Mouse (Mus musculus): ENCODE results near the gene Clstn3. TPM values are rescaled to one million over a fixed set of nuclear protein-coding genes. Genes with fewer than 3 reads are reported as not detected.

Gene Clstn3
- polyA plus RNA-seq, 1 experiment from 2014 or later, result 2.8 TPM

GRCm38 (mm10) chr6:124448186-124448852, 16.3 kb downstream of the Clstn3 start:
- ATAC-seq (ENCODE audit: low FRiP score, low TSS enrichment), result no peak
- no peak overlapping the region for H3K9ac ChIP-seq (ENCODE audit: low read depth, low read length)
- H3K4me1 ChIP-seq (ENCODE audit: control insufficient read depth, insufficient read depth, low read length), result no peaks in the 10 kb centered on the region
- no peak overlapping the region for H3K4me3 ChIP-seq (ENCODE audit: low read length)
- H3K36me3 ChIP-seq (ENCODE audit: control insufficient read depth, insufficient read depth, low read length), result no peaks in the 10 kb centered on the region
- no peaks in the 10 kb centered on the region for H3K27me3 ChIP-seq (ENCODE audit: control insufficient read depth, insufficient read depth, low read length)
- no peak overlapping the region for H3K27ac ChIP-seq (ENCODE audit: low read depth, low read length)
- H3K4me2 ChIP-seq (replicated peaks; ENCODE audit: low read depth, low read length), result no peak overlapping the region
- no peaks in the 10 kb centered on the region for H3K9me3 ChIP-seq (ENCODE audit: control insufficient read depth, low read length)
- 76% methylated on average over 10 of the region's 10 CpGs for whole genome bisulfite sequencing

- H3K36me3 ChIP-seq (ENCODE audit: control insufficient read depth, insufficient read depth, low read length), result no peaks in the 10 kb centered on the region
- WGBS, result 75% methylated on average over 2 of the region's 2 CpGs
- ATAC-seq (ENCODE audit: low FRiP score, low TSS enrichment), result no peak
- H3K9me3 ChIP-seq (ENCODE audit: control insufficient read depth, low read length), result no peaks in the 10 kb centered on the region
- H3K9ac ChIP-seq (ENCODE audit: low read depth, low read length), result no peak overlapping the region
- no peak overlapping the region for H3K27ac ChIP-seq (ENCODE audit: low read depth, low read length)
- no peaks in the 10 kb centered on the region for H3K4me1 ChIP-seq (ENCODE audit: control insufficient read depth, insufficient read depth, low read length)
- H3K4me2 ChIP-seq (replicated peaks; ENCODE audit: low read depth, low read length), result no peak overlapping the region
- H3K4me3 ChIP-seq (ENCODE audit: low read length), result no peak overlapping the region
- no peaks in the 10 kb centered on the region for H3K27me3 ChIP-seq (ENCODE audit: control insufficient read depth, insufficient read depth, low read length)
Observed at GRCm38 (mm10) chr6:124447356-124447755, 17.2 kb downstream of the Clstn3 start.

- Histone ChIP-seq H3K4me1 (ENCODE audit: control insufficient read depth, insufficient read depth, low read length) (no peaks in the 10 kb centered on the region), H3K4me3 (ENCODE audit: low read length) (no peak overlapping the region), H3K4me2 (replicated peaks; ENCODE audit: low read depth, low read length) (no peak overlapping the region), H3K9ac (ENCODE audit: low read depth, low read length) (no peak overlapping the region), H3K27ac (ENCODE audit: low read depth, low read length) (no peak overlapping the region), H3K36me3 (ENCODE audit: control insufficient read depth, insufficient read depth, low read length) (no peaks in the 10 kb centered on the region), H3K27me3 (ENCODE audit: control insufficient read depth, insufficient read depth, low read length) (no peaks in the 10 kb centered on the region), H3K9me3 (ENCODE audit: control insufficient read depth, low read length) (no peaks in the 10 kb centered on the region)
- no peak for ATAC-seq (ENCODE audit: low FRiP score, low TSS enrichment)
- WGBS, result 94% methylated on average over 9 of the region's 9 CpGs
Observed at GRCm38 (mm10) chr6:124446459-124446858, 18.1 kb downstream of the Clstn3 start.

- no peaks in the 10 kb centered on the region for H3K9me3 ChIP-seq (ENCODE audit: control insufficient read depth, low read length)
- ATAC-seq (ENCODE audit: low FRiP score, low TSS enrichment), result no peak
- no peak overlapping the region for H3K4me3 ChIP-seq (ENCODE audit: low read length)
- H3K9ac ChIP-seq (ENCODE audit: low read depth, low read length), result no peak overlapping the region
- H3K4me1 ChIP-seq (ENCODE audit: control insufficient read depth, insufficient read depth, low read length), result no peaks in the 10 kb centered on the region
- H3K27ac ChIP-seq (ENCODE audit: low read depth, low read length), result no peak overlapping the region
- H3K27me3 ChIP-seq (ENCODE audit: control insufficient read depth, insufficient read depth, low read length), result no peaks in the 10 kb centered on the region
- WGBS, result 96% methylated on average over 2 of the region's 2 CpGs
- no peak overlapping the region for H3K4me2 ChIP-seq (replicated peaks; ENCODE audit: low read depth, low read length)
- H3K36me3 ChIP-seq (ENCODE audit: control insufficient read depth, insufficient read depth, low read length), result no peaks in the 10 kb centered on the region
Observed at GRCm38 (mm10) chr6:124446024-124446423, 18.6 kb downstream of the Clstn3 start.

- Histone ChIP-seq H3K4me1 (ENCODE audit: control insufficient read depth, insufficient read depth, low read length) (no peaks in the 10 kb centered on the region), H3K9me3 (ENCODE audit: control insufficient read depth, low read length) (no peaks in the 10 kb centered on the region), H3K27me3 (ENCODE audit: control insufficient read depth, insufficient read depth, low read length) (no peaks in the 10 kb centered on the region), H3K27ac (ENCODE audit: low read depth, low read length) (no peak overlapping the region), H3K9ac (ENCODE audit: low read depth, low read length) (no peak overlapping the region), H3K4me2 (replicated peaks; ENCODE audit: low read depth, low read length) (no peak overlapping the region), H3K4me3 (ENCODE audit: low read length) (no peak overlapping the region), H3K36me3 (ENCODE audit: control insufficient read depth, insufficient read depth, low read length) (no peaks in the 10 kb centered on the region)
- no peak for ATAC-seq (ENCODE audit: low FRiP score, low TSS enrichment)
- WGBS, result 80% methylated on average over 2 of the region's 2 CpGs
Observed at GRCm38 (mm10) chr6:124443338-124443737, 21.3 kb downstream of the Clstn3 start.

DNA sequence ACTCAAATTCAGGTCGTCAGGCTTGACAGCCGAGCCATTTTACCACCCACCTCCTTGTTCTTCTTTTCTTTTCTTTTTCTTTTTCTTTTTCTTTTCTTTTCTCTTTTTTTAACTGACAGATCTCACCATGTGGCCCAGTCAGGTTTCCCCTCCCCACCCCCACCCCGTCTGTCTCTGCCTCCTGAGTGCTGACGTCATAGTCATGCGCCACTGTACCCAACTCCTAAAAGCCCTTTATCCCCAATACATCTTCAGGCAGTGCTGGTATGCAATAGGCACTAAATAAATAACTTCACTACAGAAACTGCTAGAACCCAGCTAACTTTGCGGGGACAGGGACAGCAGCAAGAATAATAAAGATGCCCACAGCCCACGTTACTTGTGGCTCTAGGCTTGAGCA, 28.3 kb downstream of the Clstn3 start:
- H3K4me1 ChIP-seq (ENCODE audit: control insufficient read depth, insufficient read depth, low read length), result no peaks in the 10 kb centered on the region
- WGBS, result 83% methylated on average over 7 of the region's 7 CpGs
- H3K36me3 ChIP-seq (ENCODE audit: control insufficient read depth, insufficient read depth, low read length), result no peaks in the 10 kb centered on the region
- no peak for ATAC-seq (ENCODE audit: low FRiP score, low TSS enrichment)
- H3K4me2 ChIP-seq (replicated peaks; ENCODE audit: low read depth, low read length), result no peak overlapping the region
- no peak overlapping the region for H3K4me3 ChIP-seq (ENCODE audit: low read length)
- H3K27ac ChIP-seq (ENCODE audit: low read depth, low read length), result no peak overlapping the region
- H3K9me3 ChIP-seq (ENCODE audit: control insufficient read depth, low read length), result no peaks in the 10 kb centered on the region
- H3K27me3 ChIP-seq (ENCODE audit: control insufficient read depth, insufficient read depth, low read length), result no peaks in the 10 kb centered on the region
- H3K9ac ChIP-seq (ENCODE audit: low read depth, low read length), result no peak overlapping the region

DNA sequence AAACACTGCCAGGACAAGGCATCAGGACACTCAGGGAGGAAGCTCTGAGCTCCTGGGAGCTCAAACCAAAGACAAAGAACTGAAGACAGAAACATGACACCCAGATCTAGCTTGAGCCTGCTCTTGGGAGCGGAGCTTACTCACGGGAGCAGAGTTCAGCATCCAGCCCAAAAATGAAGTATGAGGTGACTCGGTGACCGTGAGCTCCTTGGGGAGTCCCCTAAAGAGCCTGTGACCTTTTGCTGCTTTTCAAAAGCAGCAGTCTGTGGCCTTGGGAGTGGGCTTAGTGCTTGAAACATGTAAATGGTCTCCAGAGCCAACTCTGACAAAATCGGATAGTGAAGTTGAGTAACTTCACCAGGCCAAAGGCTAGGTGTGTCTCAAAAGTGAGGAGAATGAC, 29.4 kb downstream of the Clstn3 start:
- no peak overlapping the region for H3K4me2 ChIP-seq (replicated peaks; ENCODE audit: low read depth, low read length)
- no peak overlapping the region for H3K9ac ChIP-seq (ENCODE audit: low read depth, low read length)
- no peak overlapping the region for H3K4me3 ChIP-seq (ENCODE audit: low read length)
- WGBS, result 59% methylated on average over 5 of the region's 5 CpGs
- H3K27ac ChIP-seq (ENCODE audit: low read depth, low read length), result no peak overlapping the region
- no peaks in the 10 kb centered on the region for H3K4me1 ChIP-seq (ENCODE audit: control insufficient read depth, insufficient read depth, low read length)
- no peaks in the 10 kb centered on the region for H3K27me3 ChIP-seq (ENCODE audit: control insufficient read depth, insufficient read depth, low read length)
- H3K9me3 ChIP-seq (ENCODE audit: control insufficient read depth, low read length), result no peaks in the 10 kb centered on the region
- ATAC-seq (ENCODE audit: low FRiP score, low TSS enrichment), result no peak
- no peaks in the 10 kb centered on the region for H3K36me3 ChIP-seq (ENCODE audit: control insufficient read depth, insufficient read depth, low read length)

DNA sequence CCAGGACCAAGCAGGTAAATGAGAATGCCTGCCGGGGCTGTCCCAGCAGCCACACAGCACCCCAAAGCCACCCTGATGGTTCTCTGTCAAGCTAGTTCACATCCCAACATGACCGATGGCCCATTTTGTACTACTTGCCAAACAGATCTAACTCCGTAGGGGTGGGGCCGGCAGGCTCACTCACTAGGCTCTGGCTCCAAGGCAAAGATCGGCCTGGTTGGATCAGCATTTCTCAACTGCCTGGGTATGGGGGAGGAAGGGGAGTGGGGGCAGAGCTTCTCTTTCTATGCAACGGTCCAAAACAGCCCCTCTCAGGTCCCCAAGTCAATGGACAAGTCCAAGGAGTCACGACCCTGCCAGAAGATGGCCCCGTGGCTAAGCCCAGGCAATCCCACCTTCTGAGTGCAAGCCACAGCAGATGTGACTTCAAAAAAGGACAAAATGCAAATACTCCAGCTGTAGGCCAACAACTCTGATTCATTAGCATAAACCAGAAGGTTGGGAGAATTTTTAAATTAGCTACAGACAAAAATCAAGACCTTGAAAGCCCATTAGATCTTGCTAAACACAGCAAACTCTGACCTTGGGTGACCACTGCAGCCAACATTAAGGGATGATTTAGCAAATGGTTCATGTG, 30.8 kb downstream of the Clstn3 start:
- H3K4me1 ChIP-seq (ENCODE audit: control insufficient read depth, insufficient read depth, low read length), result no peaks in the 10 kb centered on the region
- no peaks in the 10 kb centered on the region for H3K9me3 ChIP-seq (ENCODE audit: control insufficient read depth, low read length)
- ATAC-seq (ENCODE audit: low FRiP score, low TSS enrichment), result no peak
- H3K27ac ChIP-seq (ENCODE audit: low read depth, low read length), result no peak overlapping the region
- no peak overlapping the region for H3K9ac ChIP-seq (ENCODE audit: low read depth, low read length)
- no peak overlapping the region for H3K4me3 ChIP-seq (ENCODE audit: low read length)
- WGBS, result 83% methylated on average over 8 of the region's 8 CpGs
- H3K36me3 ChIP-seq (ENCODE audit: control insufficient read depth, insufficient read depth, low read length), result no peaks in the 10 kb centered on the region
- no peaks in the 10 kb centered on the region for H3K27me3 ChIP-seq (ENCODE audit: control insufficient read depth, insufficient read depth, low read length)
- H3K4me2 ChIP-seq (replicated peaks; ENCODE audit: low read depth, low read length), result no peak overlapping the region

DNA sequence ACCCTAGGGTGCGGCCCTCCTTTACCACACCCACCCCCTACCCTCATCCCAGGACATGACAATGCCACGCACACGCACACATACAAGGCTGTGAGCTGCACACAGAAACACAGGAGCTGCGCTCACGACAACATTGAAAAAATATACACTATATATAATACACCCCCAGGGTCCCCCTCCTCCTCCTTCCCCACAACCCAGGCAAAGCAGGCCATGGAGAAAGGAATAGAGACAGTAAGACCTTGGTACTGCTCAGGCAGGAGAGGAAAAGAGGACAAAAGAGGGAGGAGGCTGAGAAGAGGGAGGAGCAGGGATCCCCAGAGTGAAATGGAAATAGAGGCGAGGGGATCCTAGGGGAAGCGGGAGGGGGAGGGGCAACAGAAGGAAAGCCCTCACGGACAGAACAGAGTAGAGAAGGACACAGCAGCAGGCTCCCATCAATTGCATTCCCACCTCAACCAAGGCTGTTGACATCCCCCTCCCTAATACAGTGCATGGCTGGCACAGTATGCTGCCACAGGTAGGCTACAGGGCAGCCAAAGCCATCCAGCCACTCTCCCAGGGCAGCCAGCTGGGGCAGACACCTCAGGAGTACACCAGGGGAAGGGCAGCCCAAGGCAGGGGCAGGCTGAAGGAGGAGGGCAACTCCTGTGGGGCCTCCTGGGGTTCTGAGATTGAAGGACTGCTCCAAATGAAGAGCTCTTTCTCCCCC, 33.7 kb downstream of the Clstn3 start:
- no peak overlapping the region for H3K27ac ChIP-seq (ENCODE audit: low read depth, low read length)
- 58% methylated on average over 8 of the region's 8 CpGs for WGBS
- H3K9ac ChIP-seq (ENCODE audit: low read depth, low read length), result no peak overlapping the region
- H3K4me2 ChIP-seq (replicated peaks; ENCODE audit: low read depth, low read length), result no peak overlapping the region
- no peaks in the 10 kb centered on the region for H3K4me1 ChIP-seq (ENCODE audit: control insufficient read depth, insufficient read depth, low read length)
- no peaks in the 10 kb centered on the region for H3K27me3 ChIP-seq (ENCODE audit: control insufficient read depth, insufficient read depth, low read length)
- H3K36me3 ChIP-seq (ENCODE audit: control insufficient read depth, insufficient read depth, low read length), result no peaks in the 10 kb centered on the region
- no peak for ATAC-seq (ENCODE audit: low FRiP score, low TSS enrichment)
- no peaks in the 10 kb centered on the region for H3K9me3 ChIP-seq (ENCODE audit: control insufficient read depth, low read length)
- H3K4me3 ChIP-seq (ENCODE audit: low read length), result no peak overlapping the region

Measured in kidney, embryonic 14.5 days (tissue).